Mouse (Mus musculus) cortical plate, adult 2 months (tissue): ENCODE data around the gene Bud23. TPM values are rescaled to one million over a fixed set of nuclear protein-coding genes. Genes with fewer than 3 reads are reported as not detected.
A peak's percentile ranks its signal among the peaks of the same experiment; 100 is the strongest.

Source experiments
- H3K27ac ChIP-seq: fragments of 200-500 bp; 2 replicates; pipeline ENCODE4 v1.5.1; 2012; ENCODE audit warnings: low read length, control low read depth, inconsistent platforms; ENCODE audit not compliant: insufficient read depth
- H3K4me1 ChIP-seq: fragments of 200-500 bp; 2 replicates; pipeline ENCODE4 v1.6.1; 2011; ENCODE audit warnings: low read length; ENCODE audit not compliant: control insufficient read depth, insufficient read depth
- H3K4me3 ChIP-seq: fragments of 200-500 bp; 2 replicates; pipeline ENCODE4 v1.5.1; 2011; ENCODE audit warnings: mild to moderate bottlenecking, low read length, control low read depth; ENCODE audit not compliant: insufficient read depth
- CTCF ChIP-seq: fragments of 200-500 bp; IDR thresholded peaks from 2 replicates; pipeline ENCODE4 v1.5.1; 2011; ENCODE audit warnings: mild to moderate bottlenecking, control low read depth, low read length; ENCODE audit not compliant: insufficient read depth; ENCODE audit errors: extremely low read depth
- POLR2A ChIP-seq: fragments of 200-500 bp; IDR thresholded peaks from 2 replicates; pipeline ENCODE4 v1.6.1; 2011; ENCODE audit warnings: mild to moderate bottlenecking, low read length, control low read depth; ENCODE audit not compliant: insufficient read depth; ENCODE audit errors: extremely low read depth
- polyA plus RNA-seq: library from polyadenylated mRNA; depleted of rRNA; stranded (reverse); fragments of >200 nt; gene quantifications from 2 replicates; pipeline ENCODE4 v1.2.3, GENCODE M21; 2012

Bud23 gene
- polyA plus RNA-seq, 1 experiment, result 66.6 TPM

GRCm38 (mm10) chr5:135024665-135025224 lies 40.0 kb downstream of the Bud23 start:
- Histone ChIP-seq H3K4me1 (peaks cover 9% of the 10 kb centered on the region), H3K27ac (no peak overlapping the region), H3K4me3 (peak overlapping the region; percentile 87)
- TF ChIP-seq POLR2A, result no peak
- TF ChIP-seq CTCF, result no peak

GRCm38 (mm10) chr5:135023344-135024173 lies 41.2 kb downstream of the Bud23 start, which contains the start of gene Stx1a:
Gene Stx1a, plus strand, starts transcription at chr5:135023482.
- Histone ChIP-seq H3K4me1 (peaks cover 5% of the 10 kb centered on the region), H3K27ac (no peak within 1 kb of the TSS), H3K4me3 (peak within 1 kb of the TSS; percentile 87)
- no peak for TF ChIP-seq CTCF
- TF ChIP-seq POLR2A, result peak; percentile 80; the same call in 1 of the 2 replicates

- Histone ChIP-seq H3K4me3 (no peak overlapping the region), H3K27ac (no peak overlapping the region), H3K4me1 (peaks cover 3% of the 10 kb centered on the region)
- TF ChIP-seq POLR2A (no peak), CTCF (no peak)
These were observed 42.9 kb downstream of the Bud23 start for GRCm38 (mm10) chr5:135021814-135022213.

DNA sequence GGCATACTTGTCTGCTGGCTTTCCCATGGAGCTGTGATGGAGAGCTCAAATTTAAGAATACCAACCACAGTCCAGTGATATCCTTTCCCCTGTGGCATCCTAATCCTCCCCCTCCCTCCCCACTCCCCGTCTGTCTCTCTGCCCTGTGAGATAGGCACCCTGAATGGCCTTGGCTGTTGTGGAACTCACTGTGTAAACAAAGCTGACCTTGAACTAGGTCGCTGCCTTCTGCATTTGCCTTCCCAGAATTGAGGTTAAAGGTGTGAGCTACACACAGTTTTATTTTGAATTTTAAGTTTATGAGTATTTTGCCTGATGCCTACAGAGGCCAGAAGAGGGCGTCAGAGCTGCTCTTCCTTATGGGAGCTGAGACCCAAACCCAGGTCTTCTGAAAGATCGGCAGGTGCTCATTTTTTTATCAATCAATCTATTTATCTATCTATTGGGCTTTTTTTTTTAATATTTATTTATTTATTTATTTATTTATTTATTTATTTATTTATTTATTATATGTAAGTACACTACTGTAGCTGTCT lies 48.5 kb downstream of the Bud23 start:
- TF ChIP-seq POLR2A (no peak), CTCF (peak; percentile 17; the same call in 1 of the 2 replicates)
- H3K4me3 ChIP-seq, result no peak overlapping the region
- H3K27ac ChIP-seq, result no peak overlapping the region
- H3K4me1 ChIP-seq, result no peaks in the 10 kb centered on the region

DNA sequence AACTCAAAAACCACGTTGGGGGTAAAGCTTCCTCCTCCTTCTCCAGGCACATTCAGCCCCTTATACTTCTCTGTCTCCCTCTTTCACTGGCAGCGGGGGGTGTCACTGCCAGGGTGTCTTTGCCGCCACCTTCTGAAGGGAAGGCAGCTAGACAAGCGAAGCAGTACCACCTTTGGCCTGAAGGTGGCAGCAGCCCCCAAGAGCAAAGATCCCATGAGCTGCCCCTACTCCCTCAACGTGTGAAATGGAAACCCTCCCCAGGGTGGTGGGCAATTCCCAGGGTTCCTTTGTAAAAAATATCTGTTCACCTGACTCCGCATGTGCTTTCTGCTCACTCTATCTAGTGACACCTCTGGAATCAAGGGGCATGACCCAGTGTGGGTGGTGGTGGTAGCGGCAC lies 49.3 kb downstream of the Bud23 start:
- Histone ChIP-seq H3K4me3 (no peak overlapping the region), H3K4me1 (no peaks in the 10 kb centered on the region), H3K27ac (no peak overlapping the region)
- TF ChIP-seq CTCF (peak; percentile 98), POLR2A (no peak)

- no peak for TF ChIP-seq POLR2A
- peak; percentile 63 for TF ChIP-seq CTCF
- H3K4me1 ChIP-seq, result peaks cover 1% of the 10 kb centered on the region; the same call in 1 of the 2 replicates
- H3K27ac ChIP-seq, result no peak overlapping the region
- no peak overlapping the region for H3K4me3 ChIP-seq
These were observed 51.9 kb downstream of the Bud23 start for GRCm38 (mm10) chr5:135012671-135013441.

GRCm38 (mm10) chr5:135011809-135012613 lies 52.7 kb downstream of the Bud23 start:
- TF ChIP-seq POLR2A (no peak), CTCF (no peak)
- Histone ChIP-seq H3K4me1 (peaks cover 1% of the 10 kb centered on the region; the same call in 1 of the 2 replicates), H3K27ac (no peak overlapping the region), H3K4me3 (no peak overlapping the region)

DNA sequence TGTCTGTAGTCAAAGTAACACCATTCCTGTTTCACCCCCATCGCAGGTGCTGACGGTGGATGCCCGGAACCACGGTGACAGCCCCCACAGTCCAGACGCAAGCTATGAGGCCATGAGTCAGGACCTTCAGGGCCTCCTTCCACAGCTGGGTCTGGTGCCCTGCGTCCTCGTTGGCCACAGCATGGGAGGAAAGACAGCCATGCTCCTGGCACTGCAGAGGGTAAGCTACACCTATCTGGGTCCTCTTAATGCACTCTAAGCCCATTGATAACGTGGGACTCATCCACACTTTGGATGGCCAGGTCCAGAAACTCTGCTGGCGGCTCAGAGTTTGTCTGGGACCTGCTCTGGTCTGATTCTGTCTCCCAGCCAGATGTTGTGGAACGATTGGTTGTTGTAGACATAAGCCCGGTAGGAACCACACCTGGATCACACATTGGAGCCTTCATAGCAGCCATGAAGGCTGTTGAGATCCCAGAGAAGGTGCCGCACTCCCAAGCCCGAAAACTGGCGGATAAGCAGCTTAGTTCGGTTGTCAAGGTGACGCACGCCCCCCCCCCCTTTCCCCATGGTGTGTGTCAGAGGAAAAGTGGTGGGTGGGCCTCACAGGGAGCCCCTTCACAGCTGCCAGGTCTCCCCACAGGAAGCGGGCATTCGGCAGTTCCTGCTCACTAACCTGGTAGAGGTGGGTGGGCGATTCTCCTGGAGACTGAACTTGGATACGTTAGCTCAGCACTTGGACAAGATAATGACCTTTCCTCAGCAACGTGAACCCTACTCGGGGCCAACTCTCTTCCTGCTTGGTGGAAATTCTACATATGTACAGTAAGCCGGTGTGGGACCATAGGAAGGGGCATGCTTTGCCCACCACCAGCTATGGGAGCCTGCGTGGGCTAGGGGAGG lies 53.7 kb downstream of the Bud23 start:
- TF ChIP-seq CTCF, result no peak
- no peak for TF ChIP-seq POLR2A
- Histone ChIP-seq H3K27ac (no peak overlapping the region), H3K4me1 (peaks cover 1% of the 10 kb centered on the region; the same call in 1 of the 2 replicates), H3K4me3 (no peak overlapping the region)
